In the genomic region with DNA sequence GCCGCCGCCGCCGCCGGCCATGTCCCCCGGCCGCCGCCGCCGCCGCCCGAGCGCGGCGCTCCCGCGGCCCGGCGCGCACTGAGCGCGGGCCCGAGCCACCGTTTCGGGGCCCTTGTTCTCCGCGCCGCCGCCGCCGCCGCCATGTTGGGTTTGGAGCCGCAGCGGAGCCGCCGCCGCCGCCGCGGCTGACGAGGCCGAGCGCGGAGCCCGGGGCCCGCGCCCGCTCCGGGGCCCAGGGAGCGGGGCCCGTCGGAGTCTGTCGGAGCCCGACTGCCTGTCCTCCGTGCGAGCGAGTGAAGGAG, we compare ENCODE assay signal across 8 mouse cellular contexts. TPM values are rescaled to one million over a fixed set of nuclear protein-coding genes. Genes with fewer than 3 reads are reported as not detected.
DNase-seq lines count a peak whose midpoint lies in the region; ATAC-seq lines count a peak whose summit lies in the region.

No protein-coding gene starts in this region.

- H3K4me1 ChIP-seq in limb, embryonic 13.5 days, result peaks cover 41% of the 10 kb centered on the region
- H3K4me1 ChIP-seq in stomach, embryonic 15.5 days, result peaks cover 22% of the 10 kb centered on the region

- H3K4me2 ChIP-seq in limb, embryonic 13.5 days (replicated peaks), result peak overlapping the region; percentile 94
- peak overlapping the region; percentile 78 for H3K4me2 ChIP-seq in stomach, embryonic 15.5 days

- H3K36me3 ChIP-seq in limb, embryonic 13.5 days, result no peaks in the 10 kb centered on the region
- no peaks in the 10 kb centered on the region for H3K36me3 ChIP-seq in stomach, embryonic 15.5 days

- H3K9ac ChIP-seq in limb, embryonic 13.5 days, result peak overlapping the region; percentile 98
- H3K9ac ChIP-seq in stomach, embryonic 15.5 days, result peak overlapping the region; percentile 96

- peak; percentile 34 for DNase-seq in cerebellum, adult 11-12 months
- DNase-seq in cerebellum, postnatal 14 days, result no peak
- DNase-seq in right cerebral cortex, adult 18-20 months, result peak; percentile 10
- no peak for DNase-seq in right cerebral cortex, postnatal 10 days (ENCODE audit: low spot score in 2 of 2)
- no peak for DNase-seq in urinary bladder, postnatal 25 days (ENCODE audit: low spot score)
- no peak for DNase-seq in thymus, adult 18-20 months

- no peak; the same call in 1 of the 2 replicates for ATAC-seq in limb, embryonic 13.5 days (ENCODE audit: low FRiP score, low read depth)
- ATAC-seq in stomach, embryonic 15.5 days (ENCODE audit: insufficient read depth, low FRiP score, low read depth), result peak; percentile 18; the same call in 1 of the 2 replicates

- WGBS in limb, embryonic 13.5 days, result 0% methylated on average over 27 of the region's 57 CpGs
- WGBS in stomach, embryonic 15.5 days, result under 1% methylated on average over 48 of the region's 57 CpGs

- no peaks in the 10 kb centered on the region for H3K9me3 ChIP-seq in limb, embryonic 13.5 days
- H3K9me3 ChIP-seq in stomach, embryonic 15.5 days, result no peaks in the 10 kb centered on the region

- H3K27ac ChIP-seq in limb, embryonic 13.5 days, result peak overlapping the region; percentile 91
- peak overlapping the region; percentile 87 for H3K27ac ChIP-seq in stomach, embryonic 15.5 days

- H3K27me3 ChIP-seq in limb, embryonic 13.5 days, result no peaks in the 10 kb centered on the region
- no peaks in the 10 kb centered on the region for H3K27me3 ChIP-seq in stomach, embryonic 15.5 days (replicated peaks)

- H3K4me3 ChIP-seq in limb, embryonic 13.5 days, result peak overlapping the region; percentile 99
- peak overlapping the region; percentile 97 for H3K4me3 ChIP-seq in stomach, embryonic 15.5 days (replicated peaks)

RNA-seq across cellular contexts. Expression of a gene that starts 0.2 kb away (rescaled TPM):
- 16.2 and 17.3 TPM in 2 replicates for polyA plus RNA-seq in limb, embryonic 13.5 days (2015; fragmentation: Nextera tagmentation; extraction: Ambion mirVana)
- 31.5 and 34.2 TPM in 2 replicates for polyA plus RNA-seq in stomach, embryonic 15.5 days (2015; fragmentation: Nextera tagmentation; extraction: Ambion mirVana)

RNA-seq across cellular contexts. Expression of a gene that starts 40.3 kb away (rescaled TPM):
- polyA plus RNA-seq in limb, embryonic 13.5 days (2015; fragmentation: Nextera tagmentation; extraction: Ambion mirVana), result 0.05 TPM in 1 of 2 replicates, not detected in the other
- polyA plus RNA-seq in stomach, embryonic 15.5 days (2015; fragmentation: Nextera tagmentation; extraction: Ambion mirVana), result 11.2 and 16.2 TPM in 2 replicates

Comparison
In these comparisons a context has a peak if more than half of its experiments do, and no peak if none do; other contexts are left out.
1. DNase-seq: peak in cerebellum, adult 11-12 months (single experiment) and right cerebral cortex, adult 18-20 months (single experiment); none in cerebellum, postnatal 14 days (0 of 2), right cerebral cortex, postnatal 10 days (0 of 2), urinary bladder, postnatal 25 days (single experiment) and thymus, adult 18-20 months (0 of 2).
2. RNA of a gene that starts 40.3 kb away (polyA plus RNA-seq): 11.2 to 16.2 TPM in stomach, embryonic 15.5 days; 0.05 TPM in limb, embryonic 13.5 days; every median in the first group is over 10 times any median in the second.